Mouse (Mus musculus): Measurements from ENCODE around the gene Efhc1. TPM values are rescaled to one million over a fixed set of nuclear protein-coding genes. Genes with fewer than 3 reads are reported as not detected.
"Not testable (repeated sequence)": the region's sequence is repeated elsewhere in the genome, so short reads cannot be mapped to it uniquely, and the experiment has no call there.

The Efhc1 gene
- polyA plus RNA-seq, 1 experiment = 2.6 TPM

- WGBS = 95% methylated on average over 3 of the region's 3 CpGs
- Histone ChIP-seq H3K27me3 (ENCODE audit: control insufficient read depth, insufficient read depth, low read length) (no peaks in the 10 kb centered on the region), H3K4me3 (ENCODE audit: control insufficient read depth, insufficient read depth, low read length) (no peak overlapping the region), H3K27ac (ENCODE audit: control insufficient read depth, insufficient read depth, low read length) (no peak overlapping the region), H3K36me3 (ENCODE audit: control insufficient read depth, insufficient read depth, low read length) (no peaks in the 10 kb centered on the region), H3K4me1 (replicated peaks; ENCODE audit: control insufficient read depth, insufficient read depth, low read length) (peaks cover 8% of the 10 kb centered on the region)
- TF ChIP-seq POLR2A (IDR thresholded peaks at IDR 0.05; ENCODE audit: control insufficient read depth, extremely low read depth, insufficient read depth, low read length, poor library complexity) = no peak
- no peak for TF ChIP-seq CTCF (IDR thresholded peaks at IDR 0.05; ENCODE audit: borderline replicate concordance, control insufficient read depth, extremely low read depth, insufficient read depth, low read length, poor library complexity)
- no peak for DNase-seq
Measured at GRCm38 (mm10) chr1:20914769-20915168, 36.7 kb upstream of the Efhc1 start.

- Histone ChIP-seq H3K4me1 (replicated peaks; ENCODE audit: control insufficient read depth, insufficient read depth, low read length) (peaks cover 8% of the 10 kb centered on the region), H3K36me3 (ENCODE audit: control insufficient read depth, insufficient read depth, low read length) (no peaks in the 10 kb centered on the region), H3K4me3 (ENCODE audit: control insufficient read depth, insufficient read depth, low read length) (no peak overlapping the region), H3K27ac (ENCODE audit: control insufficient read depth, insufficient read depth, low read length) (no peak overlapping the region), H3K27me3 (ENCODE audit: control insufficient read depth, insufficient read depth, low read length) (no peaks in the 10 kb centered on the region)
- no peak for DNase-seq
- 95% methylated on average over 5 of the region's 5 CpGs for WGBS
- TF ChIP-seq CTCF (IDR thresholded peaks at IDR 0.05; ENCODE audit: borderline replicate concordance, control insufficient read depth, extremely low read depth, insufficient read depth, low read length, poor library complexity) = no peak
Measured at GRCm38 (mm10) chr1:20915608-20916007, 35.8 kb upstream of the Efhc1 start.

GRCm38 (mm10) chr1:20917496-20918050 is 33.9 kb upstream of the Efhc1 start:
- Histone ChIP-seq H3K27me3 (ENCODE audit: control insufficient read depth, insufficient read depth, low read length) (no peaks in the 10 kb centered on the region), H3K27ac (ENCODE audit: control insufficient read depth, insufficient read depth, low read length) (no peak overlapping the region), H3K4me1 (replicated peaks; ENCODE audit: control insufficient read depth, insufficient read depth, low read length) (peaks cover 2% of the 10 kb centered on the region; the same call in 1 of the 2 replicates), H3K36me3 (ENCODE audit: control insufficient read depth, insufficient read depth, low read length) (no peaks in the 10 kb centered on the region), H3K4me3 (ENCODE audit: control insufficient read depth, insufficient read depth, low read length) (no peak overlapping the region)
- WGBS = 90% methylated on average over 6 of the region's 6 CpGs
- TF ChIP-seq POLR2A (IDR thresholded peaks at IDR 0.05; ENCODE audit: control insufficient read depth, extremely low read depth, insufficient read depth, low read length, poor library complexity) (no peak), CTCF (IDR thresholded peaks at IDR 0.05; ENCODE audit: borderline replicate concordance, control insufficient read depth, extremely low read depth, insufficient read depth, low read length, poor library complexity) (no peak)
- DNase-seq = no peak

- WGBS = 99% methylated on average over 2 of the region's 2 CpGs
- DNase-seq = no peak
- TF ChIP-seq CTCF (IDR thresholded peaks at IDR 0.05; ENCODE audit: borderline replicate concordance, control insufficient read depth, extremely low read depth, insufficient read depth, low read length, poor library complexity) (no peak), POLR2A (IDR thresholded peaks at IDR 0.05; ENCODE audit: control insufficient read depth, extremely low read depth, insufficient read depth, low read length, poor library complexity) (no peak)
- H3K4me3 ChIP-seq (ENCODE audit: control insufficient read depth, insufficient read depth, low read length) = no peak overlapping the region
- H3K27ac ChIP-seq (ENCODE audit: control insufficient read depth, insufficient read depth, low read length) = no peak overlapping the region
- no peaks in the 10 kb centered on the region for H3K4me1 ChIP-seq (replicated peaks; ENCODE audit: control insufficient read depth, insufficient read depth, low read length)
- H3K27me3 ChIP-seq (ENCODE audit: control insufficient read depth, insufficient read depth, low read length) = no peaks in the 10 kb centered on the region
- no peaks in the 10 kb centered on the region for H3K36me3 ChIP-seq (ENCODE audit: control insufficient read depth, insufficient read depth, low read length)
Measured at GRCm38 (mm10) chr1:20919728-20920127, 31.7 kb upstream of the Efhc1 start.

- Histone ChIP-seq H3K27ac (ENCODE audit: control insufficient read depth, insufficient read depth, low read length) (no peak overlapping the region), H3K27me3 (ENCODE audit: control insufficient read depth, insufficient read depth, low read length) (no peaks in the 10 kb centered on the region), H3K4me1 (replicated peaks; ENCODE audit: control insufficient read depth, insufficient read depth, low read length) (no peaks in the 10 kb centered on the region), H3K4me3 (ENCODE audit: control insufficient read depth, insufficient read depth, low read length) (no peak overlapping the region), H3K36me3 (ENCODE audit: control insufficient read depth, insufficient read depth, low read length) (no peaks in the 10 kb centered on the region)
- no peak for DNase-seq
- TF ChIP-seq CTCF (IDR thresholded peaks at IDR 0.05; ENCODE audit: borderline replicate concordance, control insufficient read depth, extremely low read depth, insufficient read depth, low read length, poor library complexity) = no peak
- no peak for TF ChIP-seq POLR2A (IDR thresholded peaks at IDR 0.05; ENCODE audit: control insufficient read depth, extremely low read depth, insufficient read depth, low read length, poor library complexity)
- 88% methylated on average over 10 of the region's 10 CpGs for WGBS
Measured at GRCm38 (mm10) chr1:20921081-20921528, 30.3 kb upstream of the Efhc1 start.

- no peak for DNase-seq
- Histone ChIP-seq H3K27me3 (ENCODE audit: control insufficient read depth, insufficient read depth, low read length) (no peaks in the 10 kb centered on the region), H3K4me3 (ENCODE audit: control insufficient read depth, insufficient read depth, low read length) (no peak overlapping the region), H3K27ac (ENCODE audit: control insufficient read depth, insufficient read depth, low read length) (no peak overlapping the region), H3K4me1 (replicated peaks; ENCODE audit: control insufficient read depth, insufficient read depth, low read length) (no peaks in the 10 kb centered on the region), H3K36me3 (ENCODE audit: control insufficient read depth, insufficient read depth, low read length) (no peaks in the 10 kb centered on the region)
- TF ChIP-seq POLR2A (IDR thresholded peaks at IDR 0.05; ENCODE audit: control insufficient read depth, extremely low read depth, insufficient read depth, low read length, poor library complexity) = no peak
- no peak for TF ChIP-seq CTCF (IDR thresholded peaks at IDR 0.05; ENCODE audit: borderline replicate concordance, control insufficient read depth, extremely low read depth, insufficient read depth, low read length, poor library complexity)
- 78% methylated on average over 11 of the region's 11 CpGs for WGBS
Measured at GRCm38 (mm10) chr1:20922612-20923399, 28.6 kb upstream of the Efhc1 start.

- not testable (repeated sequence) for H3K4me3 ChIP-seq (ENCODE audit: control insufficient read depth, insufficient read depth, low read length); H3K27me3 ChIP-seq (ENCODE audit: control insufficient read depth, insufficient read depth, low read length); H3K27ac ChIP-seq (ENCODE audit: control insufficient read depth, insufficient read depth, low read length); H3K36me3 ChIP-seq (ENCODE audit: control insufficient read depth, insufficient read depth, low read length); DNase-seq; H3K4me1 ChIP-seq (replicated peaks; ENCODE audit: control insufficient read depth, insufficient read depth, low read length)
- whole genome bisulfite sequencing = 88% methylated on average over 7 of the region's 7 CpGs
Measured at GRCm38 (mm10) chr1:20925324-20925723, 26.1 kb upstream of the Efhc1 start.

Data from thymus, adult 2 months (tissue).